Mouse (Mus musculus) liver, embryonic 14.5 days (tissue): ENCODE measurements around the gene Ccdc124. TPM values are rescaled to one million over a fixed set of nuclear protein-coding genes. Genes with fewer than 3 reads are reported as not detected.
"Not testable (repeated sequence)": the region's sequence is repeated elsewhere in the genome, so short reads cannot be mapped to it uniquely, and the experiment has no call there.

ENCODE experiments used
- ATAC-seq: fragments of 200-750 bp; cut with Nextera tagmentation; 2 replicates; pipeline ENCODE4 v1.8.0; 2017; ENCODE audit warnings: moderate number of reproducible peaks, mild to moderate bottlenecking, moderate library complexity; ENCODE audit not compliant: insufficient read depth
- DNase-seq, 3 experiments: peaks; one replicate each; pipeline ENCODE4 v3.0.0-alpha.2; 2012 to 2013; ENCODE audit warnings: low read depth in 3 of 3, low spot score in 3 of 3
- H3K27ac ChIP-seq: fragments of 300-500 bp; sonication (generic); 2 replicates; pipeline ENCODE4 v1.5.1; 2014; ENCODE audit warnings: moderate library complexity, mild to moderate bottlenecking, control low read depth, inconsistent platforms
- H3K27me3 ChIP-seq: fragments of 300-500 bp; sonication (generic); 2 replicates; pipeline ENCODE4 v1.6.1; 2014; ENCODE audit warnings: mild to moderate bottlenecking, low read length, moderate library complexity; ENCODE audit not compliant: control insufficient read depth, insufficient read depth
- H3K36me3 ChIP-seq: fragments of 300-500 bp; sonication (generic); replicated peaks from 2 replicates; pipeline ENCODE4 v1.6.1; 2014; ENCODE audit warnings: low read depth; ENCODE audit not compliant: control insufficient read depth, insufficient read depth
- H3K4me1 ChIP-seq, 2 experiments: fragments of 200-500 bp in 1 of 2; fragments of 300-500 bp in 1 of 2; sonication (generic) in 1 of 2; replicated peaks; 2 replicates each; pipeline ENCODE4 v1.6.1; 2012 to 2014; ENCODE audit warnings: antibody characterized with exemption in 1 of 2, inconsistent platforms in 1 of 2, low read length in 1 of 2; ENCODE audit not compliant: control insufficient read depth in 2 of 2, insufficient read depth in 2 of 2
- H3K4me2 ChIP-seq: fragments of 300-500 bp; sonication (generic); 2 replicates; pipeline ENCODE4 v1.6.1; 2014; ENCODE audit warnings: low read depth, mild to moderate bottlenecking, control low read depth, moderate library complexity
- H3K4me3 ChIP-seq, 2 experiments: fragments of 200-500 bp in 1 of 2; fragments of 300-500 bp in 1 of 2; sonication (generic) in 1 of 2; 2 replicates each; pipeline ENCODE4 v1.5.1; 2012 to 2014; ENCODE audit warnings: low read depth in 2 of 2, low read length in 2 of 2, mild to moderate bottlenecking in 2 of 2, control low read depth in 1 of 2, inconsistent platforms in 1 of 2, moderate library complexity in 1 of 2; ENCODE audit not compliant: insufficient read depth in 1 of 2
- H3K9ac ChIP-seq: fragments of 300-500 bp; sonication (generic); replicated peaks from 2 replicates; pipeline ENCODE4 v1.6.1; 2014; ENCODE audit warnings: mild to moderate bottlenecking, control low read depth, moderate library complexity
- H3K9me3 ChIP-seq: fragments of 300-500 bp; sonication (generic); 2 replicates; pipeline ENCODE4 v1.6.1; 2016; ENCODE audit warnings: low read length, mixed read lengths; ENCODE audit not compliant: control insufficient read depth
- CTCF ChIP-seq: IDR thresholded peaks from 2 replicates; pipeline ENCODE4 v1.5.1; 2016; ENCODE audit warnings: antibody characterized with exemption, low read depth, control low read depth
- EP300 ChIP-seq: IDR thresholded peaks from 2 replicates; pipeline ENCODE4 v1.6.1; 2016; ENCODE audit warnings: antibody characterized with exemption, low read depth
- WGBS: fragments of 180-500 bp; shearing (Covaris S2); extraction: QIAGEN DNeasy Blood & Tissue Kit; methylation state at CpG from one replicate; pipeline ENCODE4 v1.1.7; 2014; ENCODE audit not compliant: insufficient replicate concordance; 5-methylcytosine and 5-hydroxymethylcytosine counted together
- polyA plus RNA-seq, 2 experiments: library from polyadenylated mRNA; depleted of rRNA in 1 of 2; stranded (reverse) in 1 of 2; unstranded in 1 of 2; fragments of >200 nt; fragmentation: Nextera tagmentation in 1 of 2; extraction: Ambion mirVana in 1 of 2; gene quantifications; 2 replicates each; pipeline versions ENCODE4 v1.2.1 to v1.2.3; 2012 to 2014

Gene Ccdc124
- polyA plus RNA-seq, 2 experiments = 34.3 to 54.1 TPM

- H3K4me1 ChIP-seq = peaks cover 19 to 27% of the 10 kb centered on the region in 2 experiments
- H3K4me3 ChIP-seq = no peak overlapping the region
- no peak overlapping the region for H3K27ac ChIP-seq
- H3K27me3 ChIP-seq = no peaks in the 10 kb centered on the region
- no peaks in the 10 kb centered on the region for H3K9me3 ChIP-seq
- no peak overlapping the region for H3K9ac ChIP-seq
- no peak for TF ChIP-seq CTCF
- ATAC-seq (no peak), DNase-seq (no peak)
- H3K36me3 ChIP-seq = peaks cover 17% of the 10 kb centered on the region
- no peak overlapping the region for H3K4me2 ChIP-seq
- 85% methylated on average over 8 of the region's 8 CpGs for WGBS
Observed at GRCm38 (mm10) chr8:70831517-70831916, 42.2 kb downstream of the Ccdc124 start.

DNA sequence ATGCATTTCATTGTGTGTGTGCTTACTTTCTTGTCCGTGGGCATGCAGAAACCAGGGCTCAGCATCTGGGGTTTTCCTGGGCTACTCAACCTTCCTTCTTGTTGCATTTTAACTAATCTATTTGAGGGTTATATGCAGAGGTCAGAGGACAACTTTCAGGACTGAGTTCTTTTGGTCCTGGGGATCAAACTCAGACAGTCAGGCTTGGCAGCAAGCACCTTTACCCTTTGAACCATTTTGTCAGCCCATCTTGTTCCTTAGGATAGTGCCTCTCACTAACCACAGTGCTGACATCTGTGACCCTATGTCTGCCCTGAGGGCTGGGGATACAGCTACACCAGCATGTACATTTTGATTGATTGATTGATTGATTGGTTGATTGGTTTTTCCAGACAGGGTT lies 45.9 kb downstream of the Ccdc124 start:
- ATAC-seq (no peak), DNase-seq (no peak)
- Histone ChIP-seq H3K27me3 (no peaks in the 10 kb centered on the region), H3K27ac (no peak overlapping the region), H3K9ac (no peak overlapping the region), H3K9me3 (no peaks in the 10 kb centered on the region), H3K4me2 (no peak overlapping the region), H3K36me3 (no peaks in the 10 kb centered on the region), H3K4me3 (no peak overlapping the region), H3K4me1 (0 out of 4 replicates have a peak, but pooled peaks cover 0 to 3% of the 10 kb centered on the region in 2 experiments)
- 66% methylated on average over 1 of the region's 1 CpGs for WGBS
- no peak for TF ChIP-seq EP300
- TF ChIP-seq CTCF = no peak

DNA sequence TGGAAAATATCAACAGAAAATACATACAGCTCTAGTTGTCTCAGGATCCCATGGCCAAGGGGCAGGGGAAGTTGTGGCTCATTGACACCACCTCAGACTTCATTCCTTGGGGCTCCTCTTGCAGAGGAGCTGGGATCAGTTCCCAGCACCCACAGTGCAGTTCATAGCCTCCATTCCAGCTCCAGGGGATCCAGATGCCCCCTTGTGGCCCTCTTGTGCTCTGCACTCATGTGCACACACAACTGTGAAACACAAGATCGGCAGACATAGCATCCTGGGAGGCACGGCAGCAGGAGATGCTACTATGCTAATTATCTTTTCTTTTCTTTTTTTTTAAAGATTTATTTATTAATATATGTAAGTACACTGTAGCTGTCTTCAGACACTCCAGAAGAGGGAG lies 46.7 kb downstream of the Ccdc124 start:
- no peak for ATAC-seq

GRCm38 (mm10) chr8:70825816-70826215 lies 47.9 kb downstream of the Ccdc124 start:
- Histone ChIP-seq H3K9me3 (no peaks in the 10 kb centered on the region), H3K4me3 (no peak overlapping the region), H3K36me3 (no peaks in the 10 kb centered on the region), H3K27me3 (no peaks in the 10 kb centered on the region), H3K27ac (no peak overlapping the region), H3K4me1 (peaks cover 3 to 5% of the 10 kb centered on the region in 2 experiments; a peak in 2 of 4 replicates), H3K9ac (no peak overlapping the region), H3K4me2 (no peak overlapping the region)
- WGBS = 73% methylated on average over 8 of the region's 8 CpGs
- ATAC-seq (no peak), DNase-seq (no peak)
- TF ChIP-seq CTCF = no peak
- TF ChIP-seq EP300 = no peak

More for the DNA sequence above, 46.7 kb downstream of the Ccdc124 start:
- Histone ChIP-seq H3K9ac (no peak overlapping the region), H3K36me3 (no peaks in the 10 kb centered on the region), H3K27ac (no peak overlapping the region), H3K4me1 (peaks cover under 1 to 3% of the 10 kb centered on the region in 2 experiments; a peak in 1 of 4 replicates), H3K27me3 (no peaks in the 10 kb centered on the region), H3K9me3 (no peaks in the 10 kb centered on the region), H3K4me3 (no peak overlapping the region), H3K4me2 (no peak overlapping the region)
- no peak for DNase-seq
- TF ChIP-seq CTCF = peak; percentile 67
- TF ChIP-seq EP300 = no peak
- WGBS = 90% methylated on average over 2 of the region's 2 CpGs

DNA sequence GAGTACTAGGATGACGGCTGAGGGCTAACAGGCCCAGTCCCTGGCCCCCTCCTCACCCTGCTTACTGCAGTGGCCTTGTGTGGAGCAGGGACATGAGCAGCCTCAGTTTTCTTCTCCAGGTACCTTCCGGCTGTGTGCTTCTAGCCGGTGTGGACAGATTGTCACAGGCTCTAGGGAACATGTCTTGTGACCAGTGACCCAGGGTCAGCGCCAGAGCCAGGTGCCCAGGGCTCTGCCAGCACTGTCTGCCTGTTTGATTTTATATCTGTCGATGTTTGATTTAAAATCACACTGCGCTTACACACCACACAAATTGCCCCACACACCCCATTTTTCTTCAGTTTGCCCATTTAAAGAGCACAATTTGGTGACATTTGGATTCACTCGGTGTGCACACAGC lies 49.9 kb downstream of the Ccdc124 start:
- Histone ChIP-seq H3K9ac (no peak overlapping the region), H3K4me2 (no peak overlapping the region), H3K36me3 (no peaks in the 10 kb centered on the region), H3K27me3 (peaks cover 8% of the 10 kb centered on the region; the same call in 1 of the 2 replicates), H3K9me3 (no peaks in the 10 kb centered on the region), H3K4me1 (peaks cover 3 to 9% of the 10 kb centered on the region in 2 experiments; a peak in 3 of 4 replicates), H3K4me3 (no peak overlapping the region), H3K27ac (no peak overlapping the region)
- ATAC-seq (no peak), DNase-seq (no peak)
- WGBS = 80% methylated on average over 7 of the region's 7 CpGs
- TF ChIP-seq EP300 (no peak), CTCF (no peak)

- not testable (repeated sequence) for H3K9me3 ChIP-seq, H3K4me1 ChIP-seq, H3K4me2 ChIP-seq, H3K9ac ChIP-seq, H3K4me3 ChIP-seq, DNase-seq, H3K27ac ChIP-seq, ATAC-seq, H3K27me3 ChIP-seq, H3K36me3 ChIP-seq
- WGBS = 66% methylated on average over 2 of the region's 3 CpGs
Observed at GRCm38 (mm10) chr8:70822594-70822993, 51.1 kb downstream of the Ccdc124 start.
